Mouse (Mus musculus) MEL (cell line): ENCODE data around the gene Tlr4. TPM values are rescaled to one million over a fixed set of nuclear protein-coding genes. Genes with fewer than 3 reads are reported as not detected.

Experiments
- DNase-seq: peaks from one replicate; pipeline ENCODE4 v3.0.0; 2011; ENCODE audit warnings: low read depth, low spot score
- H3K27ac ChIP-seq: 2 replicates; pipeline ENCODE4 v1.5.1; 2012; ENCODE audit warnings: low read depth, mild to moderate bottlenecking, control low read depth, low read length, moderate library complexity; ENCODE audit not compliant: control insufficient read depth
- H3K27me3 ChIP-seq, 2 experiments: fragments of 150-350 bp in 1 of 2; sonication (generic) in 1 of 2; 2 replicates each; pipeline ENCODE4 v1.6.1; 2012; ENCODE audit warnings: low read length in 2 of 2, mild to moderate bottlenecking in 2 of 2, improper control_type of control experiment in 1 of 2, moderate library complexity in 1 of 2; ENCODE audit not compliant: insufficient read depth in 2 of 2, control insufficient read depth in 1 of 2
- H3K36me3 ChIP-seq, 2 experiments: 2 replicates each; pipeline ENCODE4 v1.6.1; 2012 to 2014; ENCODE audit warnings: low read length in 2 of 2, improper control_type of control experiment in 1 of 2, inconsistent platforms in 1 of 2, mild to moderate bottlenecking in 1 of 2; ENCODE audit not compliant: insufficient read depth in 2 of 2, control insufficient read depth in 1 of 2
- H3K4me1 ChIP-seq, 2 experiments: fragments of 150-350 bp in 1 of 2; sonication (generic) in 1 of 2; 2 replicates each; pipeline ENCODE4 v1.6.1; 2012; ENCODE audit warnings: low read length in 2 of 2, improper control_type of control experiment in 1 of 2, mild to moderate bottlenecking in 1 of 2; ENCODE audit not compliant: insufficient read depth in 2 of 2, control insufficient read depth in 1 of 2
- H3K4me3 ChIP-seq, 2 experiments: fragments of 150-350 bp in 1 of 2; sonication (generic) in 1 of 2; 2 replicates each; pipeline ENCODE4 v1.5.1; 2012; ENCODE audit warnings: low read depth in 2 of 2, low read length in 2 of 2, mild to moderate bottlenecking in 2 of 2, moderate library complexity in 2 of 2, control low read depth in 1 of 2, improper control_type of control experiment in 1 of 2; ENCODE audit not compliant: control insufficient read depth in 1 of 2, insufficient read depth in 1 of 2
- H3K79me2 ChIP-seq: 2 replicates; pipeline ENCODE4 v1.6.1; 2012; ENCODE audit warnings: mild to moderate bottlenecking, low read length, moderate library complexity; ENCODE audit not compliant: control insufficient read depth, poor library complexity, insufficient read depth
- H3K9ac ChIP-seq: 2 replicates; pipeline ENCODE4 v1.6.1; 2012; ENCODE audit warnings: low read depth, mild to moderate bottlenecking, control low read depth, low read length, moderate library complexity; ENCODE audit not compliant: control insufficient read depth, poor library complexity, severe bottlenecking
- H3K9me3 ChIP-seq: fragments of 150-350 bp; sonication (generic); replicated peaks from 2 replicates; pipeline ENCODE4 v1.6.1; 2012; ENCODE audit warnings: mild to moderate bottlenecking, low read length, improper control_type of control experiment, moderate library complexity; ENCODE audit not compliant: insufficient read depth
- CHD1 ChIP-seq: IDR thresholded peaks from 2 replicates; pipeline ENCODE4 v1.6.1; 2012; ENCODE audit warnings: low read depth, mild to moderate bottlenecking, inconsistent platforms, low read length, improper control_type of control experiment
- CHD2 ChIP-seq: IDR thresholded peaks from 2 replicates; pipeline ENCODE4 v1.6.1; 2011; ENCODE audit warnings: low read length, improper control_type of control experiment
- ETS1 ChIP-seq: IDR thresholded peaks from 2 replicates; pipeline ENCODE4 v1.6.1; 2012; ENCODE audit warnings: low read depth, mild to moderate bottlenecking, inconsistent platforms, low read length, improper control_type of control experiment, moderate library complexity
- GABPA ChIP-seq: IDR thresholded peaks from 2 replicates; pipeline ENCODE4 v1.6.1; 2012; ENCODE audit warnings: low read depth, mild to moderate bottlenecking, inconsistent platforms, low read length, improper control_type of control experiment, moderate library complexity
- GATA1 ChIP-seq: IDR thresholded peaks from 2 replicates; pipeline ENCODE4 v1.6.1; 2011; ENCODE audit warnings: low read depth, low read length, improper control_type of control experiment
- MAFK ChIP-seq: IDR thresholded peaks from 2 replicates; pipeline ENCODE4 v1.6.1; 2011; ENCODE audit warnings: low read depth, mild to moderate bottlenecking, low read length, improper control_type of control experiment, borderline replicate concordance
- MYC ChIP-seq: IDR thresholded peaks from 2 replicates; pipeline ENCODE4 v1.6.1; 2011; ENCODE audit warnings: low read depth, mild to moderate bottlenecking, low read length, improper control_type of control experiment, moderate library complexity
- NRF1 ChIP-seq: IDR thresholded peaks from 2 replicates; pipeline ENCODE4 v1.6.1; 2014; ENCODE audit warnings: low read depth, mild to moderate bottlenecking, inconsistent platforms, low read length, improper control_type of control experiment, moderate library complexity; ENCODE audit not compliant: poor library complexity, insufficient read depth, severe bottlenecking
- POLR2A ChIP-seq, 2 experiments: IDR thresholded peaks; 2 replicates each; pipeline ENCODE4 v1.6.1; 2011 to 2012; ENCODE audit warnings: low read length in 2 of 2, mild to moderate bottlenecking in 2 of 2, control low read depth in 1 of 2, improper control_type of control experiment in 1 of 2, low read depth in 1 of 2, moderate library complexity in 1 of 2; ENCODE audit not compliant: control insufficient read depth in 1 of 2, insufficient read depth in 1 of 2, poor library complexity in 1 of 2
- POLR2AphosphoS2 ChIP-seq: IDR thresholded peaks from 2 replicates; pipeline ENCODE4 v1.6.1; 2011; ENCODE audit warnings: low read length, improper control_type of control experiment
- POLR2AphosphoS5 ChIP-seq: IDR thresholded peaks from 2 replicates; pipeline ENCODE4 v1.6.1; 2012; ENCODE audit warnings: low read depth, borderline replicate concordance, mild to moderate bottlenecking, inconsistent platforms, low read length, moderate library complexity, mixed read lengths
- RAD21 ChIP-seq: IDR thresholded peaks from 2 replicates; pipeline ENCODE4 v1.6.1; 2011; ENCODE audit warnings: mild to moderate bottlenecking, low read depth, low read length, improper control_type of control experiment
- SIN3A ChIP-seq: IDR thresholded peaks from 2 replicates; pipeline ENCODE4 v1.6.1; 2012; ENCODE audit warnings: low read length, improper control_type of control experiment, inconsistent platforms
- SMC3 ChIP-seq: IDR thresholded peaks from 2 replicates; pipeline ENCODE4 v1.6.1; 2011; ENCODE audit warnings: low read depth, low read length, improper control_type of control experiment
- USF1 ChIP-seq: IDR thresholded peaks from 2 replicates; pipeline ENCODE4 v1.6.1; 2014; ENCODE audit warnings: low read depth, mild to moderate bottlenecking, inconsistent platforms, low read length, improper control_type of control experiment, moderate library complexity
- USF2 ChIP-seq, 2 experiments: IDR thresholded peaks; 2 replicates each; pipeline ENCODE4 v1.6.1; 2011 to 2012; ENCODE audit warnings: improper control_type of control experiment in 2 of 2, low read length in 2 of 2, borderline replicate concordance in 1 of 2, inconsistent platforms in 1 of 2, low read depth in 1 of 2, mild to moderate bottlenecking in 1 of 2; ENCODE audit not compliant: insufficient read depth in 1 of 2
- ZC3H11A ChIP-seq: IDR thresholded peaks from 2 replicates; pipeline ENCODE4 v1.6.1; 2012; ENCODE audit warnings: low read depth, mild to moderate bottlenecking, inconsistent platforms, low read length, improper control_type of control experiment
- ZKSCAN1 ChIP-seq: IDR thresholded peaks from 2 replicates; pipeline ENCODE4 v1.6.1; 2012; ENCODE audit warnings: low read depth, mild to moderate bottlenecking, inconsistent platforms, low read length, improper control_type of control experiment, moderate library complexity
- ZMIZ1 ChIP-seq: IDR thresholded peaks from 2 replicates; pipeline ENCODE4 v1.6.1; 2012; ENCODE audit warnings: low read depth, mild to moderate bottlenecking, inconsistent platforms, low read length, improper control_type of control experiment, moderate library complexity
- ZNF384 ChIP-seq: IDR thresholded peaks from 2 replicates; pipeline ENCODE4 v1.6.1; 2012; ENCODE audit warnings: low read depth, mild to moderate bottlenecking, inconsistent platforms, low read length, improper control_type of control experiment
- polyA plus RNA-seq, 2 experiments: library from polyadenylated mRNA; stranded (reverse) in 1 of 2; unstranded in 1 of 2; fragments of >175 nt in 1 of 2; fragments of >200 nt in 1 of 2; gene quantifications; 2 replicates each; pipeline versions ENCODE4 v1.2.1 to v1.2.4; 2012; ENCODE audit warnings: low replicate concordance in 2 of 2, low read depth in 1 of 2; ENCODE audit not compliant: insufficient read length in 2 of 2, insufficient read depth in 1 of 2, missing spikeins in 1 of 2
- total RNA-seq: library from RNA; depleted of rRNA; stranded (reverse); fragments of 300-350 nt; gene quantifications from 2 replicates; pipeline ENCODE4 v1.2.3, GENCODE M21; 2012

Tlr4 gene
- total and polyA plus RNA-seq, 3 experiments: not detected

GRCm38 (mm10) chr4:66816364-66817026, 10.9 kb upstream of the Tlr4 start:
- Histone ChIP-seq H3K9ac (no peak overlapping the region), H3K27me3 (no peaks in the 10 kb centered on the region), H3K4me3 (no peak overlapping the region), H3K27ac (no peak overlapping the region), H3K36me3 (no peaks in the 10 kb centered on the region), H3K79me2 (no peaks in the 10 kb centered on the region), H3K9me3 (no peaks in the 10 kb centered on the region), H3K4me1 (no peaks in the 10 kb centered on the region)
- TF ChIP-seq RAD21: no peak
- TF ChIP-seq MYC: no peak
- TF ChIP-seq GABPA: no peak
- no peak for TF ChIP-seq SIN3A
- TF ChIP-seq NRF1: no peak
- TF ChIP-seq CHD2: no peak
- TF ChIP-seq ZC3H11A: no peak
- TF ChIP-seq ZMIZ1: no peak
- no peak for TF ChIP-seq ZNF384
- no peak for TF ChIP-seq USF1
- TF ChIP-seq POLR2AphosphoS2: no peak
- no peak for TF ChIP-seq POLR2A (IDR thresholded peaks at IDR 0.05; ENCODE audit: control insufficient read depth in 1 of 2, insufficient read depth in 1 of 2, low read depth in 1 of 2, low read length in 2 of 2, poor library complexity in 1 of 2)
- TF ChIP-seq POLR2AphosphoS5: no peak
- no peak for TF ChIP-seq SMC3
- TF ChIP-seq MAFK: no peak
- no peak for TF ChIP-seq ETS1
- TF ChIP-seq CHD1: no peak
- no peak for TF ChIP-seq ZKSCAN1
- no peak for TF ChIP-seq USF2 (IDR thresholded peaks at IDR 0.05; ENCODE audit: borderline replicate concordance in 1 of 2, insufficient read depth in 1 of 2, low read depth in 1 of 2, low read length in 2 of 2)
- TF ChIP-seq GATA1: no peak
- DNase-seq: no peak

GRCm38 (mm10) chr4:66821171-66821570, 6.2 kb upstream of the Tlr4 start:
- H3K36me3 ChIP-seq: no peaks in the 10 kb centered on the region
- H3K9ac ChIP-seq: no peak overlapping the region
- no peak for TF ChIP-seq POLR2AphosphoS2
- DNase-seq: no peak
- no peaks in the 10 kb centered on the region for H3K9me3 ChIP-seq
- no peaks in the 10 kb centered on the region for H3K4me1 ChIP-seq
- H3K27ac ChIP-seq: no peak overlapping the region
- H3K27me3 ChIP-seq: no peaks in the 10 kb centered on the region
- H3K4me3 ChIP-seq: no peak overlapping the region
- H3K79me2 ChIP-seq: no peaks in the 10 kb centered on the region
